Mouse (Mus musculus) ovary, adult 18-20 months (tissue): Measurements from ENCODE around the gene Dach1.

Experiments
- DNase-seq: peaks from one replicate; pipeline ENCODE4 v3.0.0; 2022; ENCODE audit warnings: low spot score, mixed read lengths

Gene Dach1

DNA sequence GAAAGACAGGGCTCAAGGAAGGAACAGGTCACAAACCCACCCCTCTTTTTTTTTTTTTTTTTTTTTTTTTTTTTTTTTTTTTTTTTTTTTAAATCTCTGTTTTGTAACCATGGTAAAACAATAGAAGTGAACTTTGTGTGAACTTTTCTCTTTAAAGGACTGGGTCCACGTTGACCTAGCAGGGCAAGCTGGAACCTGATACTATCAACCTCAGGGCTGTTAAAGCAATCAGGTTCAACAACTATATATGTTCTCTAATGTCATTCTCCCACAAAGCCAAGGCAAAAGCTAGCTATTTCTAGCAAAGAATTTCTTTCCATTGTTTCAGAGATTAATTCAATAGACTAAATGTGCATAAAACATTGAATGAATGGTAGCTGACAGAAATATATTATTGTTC lies 134.3 kb downstream of the Dach1 start:
- DNase-seq = no peak

DNA sequence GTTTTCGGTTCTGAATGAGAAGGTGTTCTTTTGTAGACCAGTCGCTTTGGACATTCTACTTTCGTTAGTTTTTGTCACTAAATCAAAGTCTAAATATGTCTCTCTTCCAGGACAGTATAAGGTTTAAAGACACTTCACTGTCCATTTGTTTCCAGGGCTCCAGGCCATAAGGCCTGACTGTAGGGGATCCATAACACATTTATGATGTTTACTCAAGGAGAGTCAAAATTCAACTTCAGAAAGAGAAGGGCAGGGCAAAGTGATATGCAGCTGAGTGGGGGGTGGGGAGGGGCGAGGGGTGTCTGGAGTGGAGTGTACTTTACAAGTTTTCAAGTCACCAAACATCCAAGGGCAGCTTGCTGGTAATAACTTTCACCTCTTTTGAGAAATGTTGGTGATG lies 146.0 kb downstream of the Dach1 start:
- no peak for DNase-seq

DNA sequence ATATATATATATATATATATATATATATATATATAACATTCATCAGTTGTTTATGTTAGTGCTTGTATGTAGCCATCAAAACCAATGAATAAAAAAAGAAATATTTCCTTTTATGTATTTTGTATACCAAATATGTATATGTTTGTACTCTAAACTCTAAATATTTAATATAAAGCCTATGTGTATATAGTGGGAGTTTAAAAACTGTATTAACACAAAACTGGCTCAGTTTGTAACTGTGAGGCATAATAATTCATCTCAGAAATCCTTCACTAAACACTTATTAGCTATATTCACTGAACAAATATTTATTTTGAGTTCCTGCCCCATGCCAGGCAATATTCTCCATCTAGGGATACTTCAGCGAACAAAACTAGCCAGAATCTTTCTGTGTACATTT lies 155.5 kb downstream of the Dach1 start:
- DNase-seq = no peak

DNA sequence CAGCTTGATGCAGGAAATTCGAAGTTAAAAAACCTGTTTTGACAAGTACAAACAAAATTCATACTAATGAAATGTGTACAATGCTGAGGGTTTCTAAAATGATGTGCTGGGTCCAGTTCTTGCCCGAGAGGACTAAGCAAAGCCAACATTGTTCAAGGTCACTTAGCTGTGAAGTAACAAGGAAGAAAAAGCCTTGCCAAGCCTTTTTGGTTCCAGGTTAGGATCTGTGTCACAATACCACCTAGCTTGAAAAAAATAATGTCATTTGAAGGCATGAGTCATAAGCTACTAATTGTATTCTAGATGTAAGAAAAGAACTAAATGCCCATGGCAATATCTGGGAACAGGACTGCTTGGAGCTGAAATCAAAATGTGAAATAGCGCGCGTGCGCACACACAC lies 161.1 kb downstream of the Dach1 start:
- DNase-seq = no peak

DNA sequence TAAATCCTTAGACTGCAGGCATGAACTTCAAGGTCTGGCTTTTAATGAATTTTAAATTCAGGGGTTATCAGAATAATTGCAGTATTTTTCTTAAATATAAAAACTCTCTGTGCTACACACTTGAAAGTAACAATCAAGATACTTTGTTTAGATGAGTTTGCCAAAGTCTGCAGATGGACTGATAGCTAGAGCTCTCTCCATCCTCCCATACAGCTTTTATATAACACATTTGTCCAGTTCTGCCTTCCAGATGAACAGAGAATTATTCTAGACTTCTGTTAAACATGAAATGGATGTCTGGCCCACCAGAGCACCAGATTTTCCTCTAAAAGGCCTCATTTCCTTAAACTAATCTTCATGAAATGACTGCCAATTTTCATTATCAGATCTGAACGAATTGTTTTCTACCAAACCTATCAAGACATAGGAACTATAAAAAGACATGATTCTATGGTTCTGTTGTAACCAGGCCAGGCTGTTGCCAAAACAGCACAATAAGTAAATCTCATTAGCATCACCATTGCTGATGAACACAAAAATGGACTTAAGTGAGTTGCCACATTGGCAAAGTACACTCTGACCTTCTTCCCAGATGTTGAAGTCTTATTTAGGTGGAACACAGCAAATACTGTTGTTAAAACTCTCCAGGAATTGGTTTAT lies 167.4 kb downstream of the Dach1 start:
- DNase-seq = no peak

DNA sequence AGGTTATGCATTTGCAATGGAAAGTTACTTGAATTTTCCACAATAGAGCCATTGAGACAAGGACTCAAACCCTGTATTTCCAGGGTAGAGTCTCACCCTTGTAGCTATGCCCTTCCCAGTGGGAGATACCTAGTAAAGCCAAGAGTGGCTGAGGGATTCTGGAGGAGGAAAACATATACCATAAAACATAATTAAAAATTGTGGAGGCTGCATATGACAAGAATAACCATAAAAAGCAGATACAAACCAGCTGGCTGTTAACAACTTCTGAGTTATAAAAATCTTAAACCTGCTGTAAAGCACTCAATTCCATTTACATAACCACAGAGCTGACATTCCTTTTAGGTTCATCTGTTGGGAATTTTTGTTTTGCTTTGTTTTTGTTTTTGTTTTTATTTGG lies 171.0 kb downstream of the Dach1 start:
- no peak for DNase-seq

DNA sequence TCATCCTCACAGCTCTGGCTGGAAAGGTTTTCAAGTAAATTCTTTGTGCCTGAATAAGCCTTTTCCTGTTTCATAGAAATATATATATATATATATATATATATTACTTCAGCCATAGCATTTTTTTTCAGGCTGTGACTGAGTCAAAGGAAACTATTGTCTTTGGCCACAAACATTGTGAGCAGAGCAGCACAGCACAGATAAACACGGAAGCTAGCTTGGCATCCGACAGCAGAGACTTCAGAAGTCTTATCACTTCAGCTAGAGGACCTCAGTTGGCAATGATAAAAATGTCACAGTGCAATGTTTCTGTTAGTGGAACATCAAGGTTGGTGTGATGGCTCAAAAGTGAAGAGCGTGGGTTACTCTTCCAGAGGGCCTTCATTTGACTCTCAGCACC lies 186.3 kb downstream of the Dach1 start:
- no peak for DNase-seq

DNA sequence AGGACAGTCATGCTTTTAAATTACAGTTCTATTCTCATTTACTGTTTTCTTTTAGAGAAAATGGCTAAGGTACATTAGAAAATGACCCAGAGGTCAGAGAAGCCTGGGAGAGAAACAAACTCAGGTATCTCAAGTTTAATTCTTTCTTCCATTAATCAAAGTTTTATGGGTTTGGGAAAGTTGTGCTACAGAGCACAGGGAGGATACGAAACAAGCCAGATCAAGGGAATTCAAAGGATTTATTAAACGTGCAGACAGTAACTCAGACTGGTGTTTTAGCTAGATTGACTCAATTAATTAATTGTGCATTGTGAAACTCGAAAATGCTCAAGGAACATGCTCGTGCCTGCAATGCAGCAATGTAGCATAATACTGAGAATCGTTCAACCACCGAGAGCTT lies 186.9 kb downstream of the Dach1 start:
- DNase-seq = no peak

DNA sequence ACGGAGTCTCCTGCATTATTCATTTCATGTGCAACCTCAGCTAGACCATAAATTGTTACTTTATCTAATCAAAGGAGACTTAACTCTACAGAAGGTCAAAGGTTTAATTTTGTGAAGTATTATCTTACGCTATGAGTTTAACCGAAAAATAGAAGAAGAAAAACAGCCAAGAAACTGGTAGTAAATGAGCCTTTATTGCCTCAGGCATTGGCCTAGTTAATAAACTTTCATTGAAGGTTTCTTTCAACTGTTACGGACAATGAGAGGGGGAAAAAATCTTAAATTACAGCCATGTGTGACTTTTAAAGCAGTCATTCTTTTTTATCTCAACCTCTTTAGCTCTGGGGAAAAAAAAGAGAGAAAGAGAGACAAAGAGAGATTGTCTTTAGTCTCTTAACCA lies 188.7 kb downstream of the Dach1 start:
- DNase-seq = no peak

DNA sequence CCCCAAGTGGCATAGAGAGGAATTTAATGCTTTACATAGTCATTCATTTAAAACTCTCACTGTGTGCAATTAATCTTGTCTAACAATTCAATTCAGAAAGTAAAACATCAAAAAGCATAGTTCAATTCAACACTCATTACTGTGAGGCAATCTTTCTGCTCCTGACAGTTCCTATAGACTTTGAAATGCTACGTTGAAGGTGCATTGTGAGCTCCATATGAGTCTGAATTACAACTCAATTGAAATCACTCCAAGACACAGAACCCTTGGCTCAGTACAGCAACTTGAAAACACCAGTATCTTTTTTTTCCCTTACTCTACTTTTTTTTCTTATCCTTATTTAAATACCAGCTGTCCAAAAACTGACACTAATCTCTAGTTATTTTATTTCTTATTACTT lies 193.5 kb downstream of the Dach1 start:
- DNase-seq = no peak

DNA sequence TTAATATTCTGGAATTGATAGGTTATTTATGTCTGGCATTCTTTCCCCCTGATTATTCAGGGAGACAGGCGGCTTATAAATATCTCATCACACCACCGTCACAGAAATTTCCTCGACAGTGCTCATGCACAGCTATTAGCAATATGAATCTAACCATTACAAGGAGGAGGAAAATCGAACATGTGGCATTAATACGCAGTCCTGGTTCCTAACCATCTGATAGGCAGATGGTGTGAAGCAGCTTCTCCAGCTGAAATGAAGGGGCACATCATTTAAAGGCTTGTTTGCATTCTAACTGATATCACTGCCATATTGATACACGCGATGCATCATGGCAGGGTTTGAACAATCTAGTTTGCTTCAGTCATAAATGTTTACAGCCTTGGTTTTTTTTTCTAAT lies 194.1 kb downstream of the Dach1 start:
- no peak for DNase-seq

DNA sequence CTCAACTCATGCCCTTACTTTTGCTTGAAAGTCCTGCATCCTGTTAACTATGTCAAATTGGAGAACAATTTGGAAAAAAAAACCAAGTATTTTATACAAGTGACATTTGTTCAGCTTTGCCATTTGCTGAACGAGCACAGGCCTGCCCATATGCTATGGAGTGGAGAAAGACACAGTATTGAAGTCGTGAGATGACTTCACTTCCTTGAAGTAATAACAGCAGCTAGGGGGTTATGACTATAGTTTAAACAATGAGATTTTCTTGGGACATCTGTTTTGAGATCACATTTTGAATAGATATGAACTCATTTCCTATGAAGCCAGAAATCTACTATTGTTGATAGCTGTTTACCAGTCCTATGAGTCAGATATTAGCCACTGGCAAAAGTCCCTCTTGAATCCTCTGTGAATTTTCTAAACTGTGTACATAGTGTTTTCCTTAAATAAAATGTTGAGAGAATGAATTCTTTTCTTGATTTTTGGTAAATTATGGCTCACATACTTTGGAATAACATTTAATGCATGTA lies 205.0 kb downstream of the Dach1 start:
- DNase-seq = no peak

DNA sequence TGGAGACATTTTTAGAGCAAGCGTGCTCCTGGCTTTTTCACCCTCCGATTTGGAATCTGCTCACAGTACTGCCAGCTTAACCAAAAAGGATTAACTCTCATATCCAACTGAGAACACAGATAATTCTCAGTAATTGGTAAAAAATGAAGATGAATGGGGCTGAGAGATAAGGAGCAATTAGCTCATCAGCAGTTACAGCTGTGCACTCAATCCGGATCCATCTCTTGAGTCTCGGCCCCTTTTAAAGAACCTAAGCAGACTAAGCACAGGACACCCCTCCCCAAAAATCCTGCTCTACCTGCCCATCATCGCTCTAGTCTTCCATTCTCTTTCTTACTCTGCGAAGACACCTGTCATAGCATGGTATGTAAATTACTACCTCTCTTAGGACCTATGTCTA lies 205.9 kb downstream of the Dach1 start:
- no peak for DNase-seq

DNA sequence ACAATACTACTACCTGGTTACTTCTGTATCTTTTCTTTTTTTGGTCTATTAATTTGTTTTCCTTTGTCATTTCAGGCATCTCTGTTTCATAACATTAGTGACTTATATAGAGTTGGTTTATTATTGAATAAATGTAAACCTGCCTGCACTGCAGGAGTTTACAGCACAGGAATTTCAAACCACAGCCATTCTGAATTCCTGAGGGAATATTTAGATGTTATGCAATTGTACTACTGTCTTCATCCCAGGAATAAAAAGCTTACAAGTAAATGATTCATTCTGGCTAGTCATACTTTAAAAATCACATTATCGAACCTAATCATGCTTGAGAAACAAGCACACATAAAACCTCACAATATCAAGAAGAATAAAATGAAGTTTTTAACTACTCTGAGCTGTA lies 213.2 kb downstream of the Dach1 start:
- DNase-seq = no peak

DNA sequence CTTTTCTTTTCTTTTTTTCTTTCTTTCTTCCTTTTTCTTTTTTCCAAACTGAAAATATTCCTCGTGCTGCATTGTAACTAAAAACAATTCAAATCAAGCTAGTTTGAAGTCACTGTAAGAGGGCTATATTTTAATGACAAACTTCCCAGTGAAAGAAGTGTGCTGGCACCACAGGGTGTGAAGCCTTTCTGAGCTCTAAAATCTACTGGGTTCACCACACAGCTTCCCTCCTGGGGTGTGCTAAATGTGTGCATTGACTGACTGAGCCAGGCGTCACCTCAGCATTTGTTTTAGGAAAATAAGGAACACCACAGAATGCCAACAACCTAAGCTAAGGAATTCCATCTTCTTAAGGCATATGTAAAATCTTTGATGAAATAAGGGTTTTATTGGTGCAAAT lies 224.1 kb downstream of the Dach1 start:
- DNase-seq = no peak

DNA sequence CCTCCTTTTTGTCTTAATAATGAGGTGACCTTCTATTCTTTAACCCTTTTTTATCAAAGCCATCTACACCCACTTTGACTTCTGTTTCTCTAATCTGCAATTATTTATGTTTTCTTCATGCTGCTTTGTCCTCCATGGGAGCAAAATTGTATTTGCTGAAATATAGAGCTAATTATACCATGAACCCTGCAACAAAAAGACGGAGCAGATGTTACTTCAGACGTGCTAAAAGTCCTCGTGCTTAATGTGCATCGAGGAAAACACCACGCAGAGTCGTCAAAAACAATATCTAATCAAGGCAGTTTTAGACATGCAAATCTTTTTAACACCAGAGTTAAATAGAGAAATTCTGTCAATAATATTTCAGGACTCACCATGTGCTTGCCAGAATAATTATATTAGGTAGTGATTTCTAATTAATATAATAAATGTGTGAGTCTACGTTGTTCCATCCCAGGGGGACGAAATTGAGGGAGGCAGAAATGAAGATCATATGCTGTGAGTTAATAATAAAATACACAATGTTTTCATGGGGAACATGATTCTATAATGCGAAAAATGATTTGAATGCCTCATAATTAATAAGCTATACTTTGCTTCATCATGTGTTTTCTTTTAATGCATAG lies 224.8 kb downstream of the Dach1 start:
- DNase-seq = no peak

DNA sequence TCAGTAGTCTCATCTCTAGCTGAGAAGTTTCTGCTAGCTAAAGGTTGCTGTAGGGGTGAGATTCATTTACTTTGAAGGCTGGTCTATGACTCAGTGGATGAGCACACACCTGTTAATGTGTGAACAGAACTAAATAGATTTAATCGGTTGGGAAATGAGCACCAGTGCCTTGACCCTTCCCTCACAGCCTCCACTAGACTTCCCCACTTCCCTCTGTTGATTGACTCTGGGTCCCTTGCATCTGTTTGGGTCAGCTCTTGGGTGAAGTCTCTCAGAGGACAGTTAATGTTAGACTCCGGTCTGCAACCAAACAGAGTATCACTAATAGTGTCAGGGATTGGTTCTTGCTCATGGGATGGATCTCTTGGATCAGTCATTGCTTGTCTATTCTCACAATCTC lies 227.2 kb downstream of the Dach1 start:
- no peak for DNase-seq

DNA sequence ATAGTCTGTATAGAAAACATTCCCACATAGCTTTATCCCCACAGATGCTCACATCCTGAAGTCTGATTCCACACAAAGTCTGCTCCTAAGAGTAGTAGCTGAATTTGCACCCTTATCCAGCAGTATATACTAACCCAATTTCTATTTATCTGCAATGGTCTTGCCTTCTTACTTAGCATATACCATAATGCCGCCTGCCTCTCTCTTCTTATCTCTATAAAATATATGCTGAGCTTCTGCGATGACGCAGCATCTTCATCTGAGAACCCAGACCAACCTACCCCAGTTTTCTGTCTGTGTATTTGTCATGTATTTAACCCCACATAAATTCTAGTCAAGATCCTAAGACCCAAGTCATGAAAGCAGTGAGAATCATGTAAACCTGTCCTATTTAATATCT lies 272.9 kb downstream of the Dach1 start:
- no peak for DNase-seq

DNA sequence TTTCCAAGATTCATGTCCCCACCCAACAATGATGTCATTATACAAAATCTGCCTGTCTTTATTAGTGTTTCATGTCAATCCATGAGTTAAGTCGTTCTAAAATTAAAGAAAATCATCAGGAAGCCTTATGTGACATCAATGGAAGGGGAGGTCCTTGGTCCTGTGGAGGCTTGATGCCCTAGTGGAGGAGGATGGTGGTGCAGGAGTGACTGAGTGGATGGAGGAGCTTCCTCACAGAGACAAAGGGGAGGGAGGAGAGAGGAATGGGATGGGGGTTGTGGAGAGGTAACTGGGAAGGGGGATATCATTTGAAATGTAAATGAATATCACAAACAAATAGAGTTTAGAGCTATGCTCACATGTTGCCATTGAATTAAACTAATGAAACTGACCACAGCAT lies 287.6 kb downstream of the Dach1 start:
- no peak for DNase-seq

DNA sequence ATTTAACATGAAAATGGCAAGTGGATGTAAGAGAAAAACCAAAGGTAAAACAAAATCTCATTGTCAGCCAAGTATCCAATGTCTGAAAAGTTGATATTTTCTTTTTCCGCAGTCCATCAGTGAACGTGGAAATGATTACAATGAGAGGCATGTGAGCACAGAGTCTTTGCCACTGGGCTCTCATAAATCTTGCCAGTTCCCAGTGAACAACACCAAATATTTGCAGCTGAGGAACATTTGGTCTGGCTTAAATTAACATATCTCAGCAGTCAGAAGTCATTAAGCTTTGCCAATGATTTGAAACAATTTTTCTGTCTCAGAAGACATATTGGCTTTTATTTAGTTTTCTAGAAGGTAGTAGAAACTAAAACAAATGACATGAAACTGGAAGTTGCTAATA lies 298.6 kb downstream of the Dach1 start:
- DNase-seq = no peak

DNA sequence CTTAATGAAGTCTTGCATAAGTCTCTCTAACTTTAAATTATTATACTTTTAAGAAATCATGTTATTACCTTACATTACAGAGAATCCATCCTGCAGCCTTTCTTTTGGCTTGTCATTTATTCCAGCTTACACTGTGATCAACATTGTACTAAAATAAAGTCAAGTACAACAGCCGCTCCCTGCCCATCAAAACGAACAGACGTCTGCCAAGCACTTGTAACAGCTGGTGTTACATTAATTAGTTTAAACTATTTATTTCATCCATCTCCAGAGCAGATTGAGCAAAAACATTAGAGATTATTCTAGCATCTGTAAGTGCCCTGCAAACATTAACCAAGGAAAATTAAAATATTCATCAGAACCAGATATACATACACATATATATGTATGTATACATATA lies 311.2 kb downstream of the Dach1 start:
- no peak for DNase-seq

DNA sequence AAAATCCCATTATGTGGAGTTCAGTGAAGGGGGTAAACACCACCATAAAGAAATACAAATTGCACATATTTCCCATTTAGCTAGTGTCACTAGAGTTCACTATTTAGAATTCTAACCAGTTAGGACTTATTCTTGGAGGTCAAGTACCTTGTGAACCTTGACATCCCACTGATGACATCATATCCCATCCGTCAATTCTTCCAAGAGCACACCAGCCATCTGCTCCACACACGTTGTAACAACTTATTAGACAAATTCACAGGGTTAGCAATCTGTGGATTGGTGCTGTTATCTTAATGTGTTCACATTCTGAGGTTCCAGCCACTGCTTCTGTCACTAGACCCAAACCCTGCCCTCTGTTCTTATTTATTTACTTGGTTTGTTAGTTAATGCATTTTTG lies 312.3 kb downstream of the Dach1 start:
- no peak for DNase-seq

DNA sequence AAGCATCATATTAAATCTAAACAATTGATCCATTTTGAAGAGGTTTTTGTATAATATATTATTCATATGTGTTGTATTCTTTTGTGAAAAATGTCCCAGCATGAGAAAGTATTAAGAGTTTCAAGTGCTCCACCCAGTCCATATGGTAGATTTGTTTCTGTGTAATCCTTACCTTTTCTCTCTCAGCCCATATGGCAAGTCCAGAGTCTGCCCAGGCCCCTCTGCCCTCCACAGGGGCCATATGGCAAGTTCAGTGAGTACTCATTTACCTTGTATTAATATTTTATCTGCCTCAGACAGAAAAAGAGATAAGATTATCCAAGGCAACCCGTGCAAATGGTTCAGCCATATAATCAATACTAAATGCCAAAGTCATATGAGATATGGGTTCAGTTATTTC lies 314.2 kb downstream of the Dach1 start:
- DNase-seq = no peak

DNA sequence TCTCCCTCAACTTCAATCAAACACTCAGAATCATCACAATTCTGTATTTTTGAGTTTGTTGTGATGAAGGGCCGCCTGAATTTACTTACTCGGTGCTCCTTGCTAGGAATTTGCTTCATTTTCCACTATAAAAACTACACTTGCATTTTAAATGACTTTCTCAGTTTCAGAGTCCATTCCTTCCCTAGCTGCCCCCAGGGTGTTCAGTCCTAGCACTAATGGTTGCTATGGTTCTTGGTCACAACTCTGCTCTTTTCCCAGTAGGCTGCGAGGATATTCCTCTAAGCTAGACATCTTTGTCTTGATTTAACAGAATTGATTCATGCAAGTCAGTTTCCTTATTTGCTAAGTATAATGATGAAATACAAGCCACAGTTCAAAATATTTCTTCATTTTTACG lies 319.1 kb downstream of the Dach1 start:
- no peak for DNase-seq
